In the genomic region with DNA sequence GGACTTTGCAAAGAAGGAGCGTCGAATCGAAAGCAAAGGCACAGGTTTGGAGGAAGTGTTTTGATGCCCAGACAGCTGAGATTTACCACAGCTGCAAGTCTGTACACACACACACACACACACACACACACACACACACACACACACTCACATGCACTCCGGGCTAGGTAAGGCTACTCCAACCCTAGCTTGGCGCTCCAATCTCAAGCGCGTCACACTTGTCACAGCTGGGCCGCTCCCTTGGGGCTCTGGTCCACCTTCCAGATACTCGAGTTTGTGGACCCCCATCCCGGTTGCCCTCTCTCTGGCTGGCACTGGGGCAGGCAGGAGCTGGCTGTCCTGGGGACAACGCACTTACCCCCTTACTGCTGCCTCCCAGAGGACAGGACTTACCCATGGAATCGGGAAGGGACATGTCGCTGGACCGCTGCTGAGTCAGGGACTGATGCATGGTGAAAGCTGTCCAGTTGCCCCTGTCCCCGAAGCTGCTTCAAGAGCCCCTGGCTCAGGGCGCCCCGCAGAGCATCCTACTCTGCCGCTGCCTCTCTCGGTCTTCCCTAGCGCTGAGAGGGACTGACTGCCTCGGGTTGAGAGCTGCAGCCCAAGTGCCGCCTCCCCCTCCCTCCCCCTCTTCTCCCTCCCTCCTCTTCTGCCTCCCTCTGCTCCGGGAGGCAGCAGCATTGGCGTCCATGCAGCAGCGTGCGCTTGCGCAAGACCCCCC, we compare ENCODE assay signal across 8 mouse cellular contexts. TPM values are rescaled to one million over a fixed set of nuclear protein-coding genes. Genes with fewer than 3 reads are reported as not detected.
DNase-seq lines count a peak whose midpoint lies in the region; ATAC-seq lines count a peak whose summit lies in the region.

A gene (minus strand): TSS at position 589 of the 721 bp plus-strand sequence.

- no peaks in the 10 kb centered on the region for H3K36me3 ChIP-seq in embryonic facial prominence, embryonic 12.5 days
- no peaks in the 10 kb centered on the region for H3K36me3 ChIP-seq in midbrain, embryonic 10.5 days
- H3K36me3 ChIP-seq in stomach, embryonic 16.5 days (ENCODE audit: control insufficient read depth, insufficient read depth, low read length) = no peaks in the 10 kb centered on the region

- H3K27ac ChIP-seq in embryonic facial prominence, embryonic 12.5 days = no peak within 1 kb of the TSS
- H3K27ac ChIP-seq in midbrain, embryonic 10.5 days (replicated peaks) = no peak within 1 kb of the TSS
- no peak within 1 kb of the TSS for H3K27ac ChIP-seq in stomach, embryonic 16.5 days (ENCODE audit: low read length)

- H3K27me3 ChIP-seq in embryonic facial prominence, embryonic 12.5 days = no peaks in the 10 kb centered on the region
- peaks cover 39% of the 10 kb centered on the region for H3K27me3 ChIP-seq in midbrain, embryonic 10.5 days (ENCODE audit: low read depth, poor library complexity, severe bottlenecking)
- no peaks in the 10 kb centered on the region; the same call in 1 of the 2 replicates for H3K27me3 ChIP-seq in stomach, embryonic 16.5 days (ENCODE audit: control insufficient read depth, insufficient read depth, low read length)

- intact Hi-C loops in heart, postnatal 10 days (cut with DNase I) = loop anchor here (2.0 kb wide), 2 partner anchors 179 to 187 kb away; no protein-coding TSS in a partner anchor

- no peaks in the 10 kb centered on the region for H3K4me1 ChIP-seq in embryonic facial prominence, embryonic 12.5 days
- H3K4me1 ChIP-seq in midbrain, embryonic 10.5 days = peaks cover 23% of the 10 kb centered on the region
- no peaks in the 10 kb centered on the region for H3K4me1 ChIP-seq in stomach, embryonic 16.5 days (ENCODE audit: control insufficient read depth, insufficient read depth, low read length)

- peak within 1 kb of the TSS; percentile 30; the same call in 1 of the 2 replicates for H3K9ac ChIP-seq in embryonic facial prominence, embryonic 12.5 days
- H3K9ac ChIP-seq in stomach, embryonic 16.5 days (ENCODE audit: low read length) = peak within 1 kb of the TSS; percentile 54; the same call in 1 of the 2 replicates

- peak within 1 kb of the TSS; percentile 35 for H3K4me3 ChIP-seq in embryonic facial prominence, embryonic 12.5 days
- peak within 1 kb of the TSS; percentile 54 for H3K4me3 ChIP-seq in midbrain, embryonic 10.5 days
- H3K4me3 ChIP-seq in stomach, embryonic 16.5 days (replicated peaks; ENCODE audit: low read length) = peak within 1 kb of the TSS; percentile 47

- peak; percentile 5 for DNase-seq in gastrocnemius, adult 18-20 months (ENCODE audit: low spot score)
- DNase-seq in gastrocnemius, adult 8-10 months (ENCODE audit: low spot score in 2 of 2) = no peak
- DNase-seq in heart, postnatal 10 days = peak; percentile 17 to 35
- DNase-seq in left cerebral cortex, adult 8-10 months (ENCODE audit: low spot score in 2 of 2) = peak in 1 of 2 experiments; percentile 8
- peak; percentile 52 for DNase-seq in midbrain, embryonic 10.5 days (ENCODE audit: low spot score)

- peak; percentile 36 for ATAC-seq in activated CD4-positive, CD25-positive, alpha-beta regulatory T cell, adult 4 months
- ATAC-seq in embryonic facial prominence, embryonic 12.5 days (ENCODE audit: insufficient number of reproducible peaks, insufficient read depth, low FRiP score, low TSS enrichment) = peak; percentile 61; the same call in 1 of the 2 replicates
- peak; percentile 72 for ATAC-seq in stomach, embryonic 16.5 days (ENCODE audit: insufficient read depth, low FRiP score)

- no peaks in the 10 kb centered on the region for H3K9me3 ChIP-seq in embryonic facial prominence, embryonic 12.5 days
- H3K9me3 ChIP-seq in midbrain, embryonic 10.5 days (replicated peaks) = no peaks in the 10 kb centered on the region
- no peaks in the 10 kb centered on the region for H3K9me3 ChIP-seq in stomach, embryonic 16.5 days (replicated peaks; ENCODE audit: control insufficient read depth, low read length)

- H3K4me2 ChIP-seq in embryonic facial prominence, embryonic 12.5 days (replicated peaks) = peak within 1 kb of the TSS; percentile 74
- H3K4me2 ChIP-seq in stomach, embryonic 16.5 days (ENCODE audit: low read depth, low read length) = peak within 1 kb of the TSS; percentile 72

- WGBS in embryonic facial prominence, embryonic 12.5 days = 18% methylated on average over 24 of the region's 27 CpGs
- WGBS in midbrain, embryonic 10.5 days = 21% methylated on average over 23 of the region's 27 CpGs
- WGBS in stomach, embryonic 16.5 days = 15% methylated on average over 26 of the region's 27 CpGs

RNA-seq across cellular contexts. Expression of the gene that starts here (rescaled TPM):
- 1 to 10 TPM in 1 of 2 experiments, under 1 TPM in 1; 0.26 to 1.1 TPM for total RNA-seq in gastrocnemius, adult 18-20 months (2021)
- under 1 TPM; 0.34 to 0.48 (median 0.42) TPM for total RNA-seq in gastrocnemius, adult 8-10 months (2022)
- polyA plus RNA-seq in activated CD4-positive, CD25-positive, alpha-beta regulatory T cell, adult 4 months (2017; shearing (Covaris generic)) = 1 to 10 TPM; 3.7 to 5.0 TPM
- polyA plus RNA-seq in embryonic facial prominence, embryonic 12.5 days (2016; fragmentation: Nextera tagmentation; extraction: Ambion mirVana) = 28.1 and 28.5 TPM in 2 replicates
- total RNA-seq in heart, postnatal 10 days (2021) = 10 to 100 TPM; 19.7 to 30.7 TPM
- 10 to 100 TPM; 20.8 to 24.7 (median 23.9) TPM for total RNA-seq in left cerebral cortex, adult 8-10 months (2022)
- 11.2 and 11.9 TPM in 2 replicates for polyA plus RNA-seq in midbrain, embryonic 10.5 days (2016; fragmentation: Nextera tagmentation; extraction: Ambion mirVana)
- 37.9 and 38.6 TPM in 2 replicates for polyA plus RNA-seq in stomach, embryonic 16.5 days (2015; fragmentation: Nextera tagmentation; extraction: Ambion mirVana)

Comparison
In these comparisons a context has a peak if more than half of its experiments do, and no peak if none do; other contexts are left out.
1. RNA of the gene that starts here (total RNA-seq): 19.7 to 30.7 TPM in heart, postnatal 10 days and 20.8 to 24.7 TPM in left cerebral cortex, adult 8-10 months; 0.26 to 1.1 TPM in gastrocnemius, adult 18-20 months and 0.34 to 0.48 TPM in gastrocnemius, adult 8-10 months; every median in the first group is over 10 times any median in the second.
2. DNase-seq: peak in gastrocnemius, adult 18-20 months (single experiment), heart, postnatal 10 days (2 of 2) and midbrain, embryonic 10.5 days (single experiment); none in gastrocnemius, adult 8-10 months (0 of 2).
3. Peak in every context shown above with its lines, with median percentiles within 50 percentile points of each other: ATAC-seq and H3K4me3 ChIP-seq.